Mouse (Mus musculus): ENCODE measurements around the gene Fv1. TPM values are rescaled to one million over a fixed set of nuclear protein-coding genes. Genes with fewer than 3 reads are reported as not detected.
"Not testable (repeated sequence)": the region's sequence is repeated elsewhere in the genome, so short reads cannot be mapped to it uniquely, and the experiment has no call there.

The Fv1 gene
- polyA plus RNA-seq, 1 experiment from 2014 or later: 13.8 TPM

DNA sequence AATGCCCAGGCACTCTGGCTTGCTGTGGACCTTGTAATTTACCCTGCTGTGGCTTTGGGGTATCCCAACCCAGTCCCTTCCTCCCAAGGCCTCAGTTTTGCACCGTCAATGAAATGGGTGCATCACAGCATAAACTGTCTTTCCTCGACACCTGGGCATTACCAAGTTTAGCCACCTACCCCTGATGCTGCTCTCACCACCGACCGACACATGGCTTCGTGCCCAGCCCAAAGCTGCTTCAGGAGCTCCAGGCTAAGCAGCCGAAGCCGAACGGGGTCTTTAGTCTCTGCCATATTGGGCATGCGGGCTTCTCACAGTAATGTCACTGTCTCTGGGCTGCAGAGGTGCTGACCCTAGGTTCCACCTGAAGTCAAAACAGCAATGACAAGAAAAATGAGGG, 2.7 kb upstream of the Fv1 start:
- no peak overlapping the region for H3K27ac ChIP-seq
- no peak overlapping the region for H3K9ac ChIP-seq
- 95% methylated on average over 9 of the region's 9 CpGs for WGBS
- ATAC-seq (ENCODE audit: insufficient number of reproducible peaks, insufficient read depth, low FRiP score, low TSS enrichment, low read depth): no peak
- no peaks in the 10 kb centered on the region for H3K27me3 ChIP-seq
- no peak overlapping the region for H3K4me2 ChIP-seq
- H3K9me3 ChIP-seq: no peaks in the 10 kb centered on the region
- peaks cover 23% of the 10 kb centered on the region for H3K4me1 ChIP-seq
- H3K4me3 ChIP-seq: no peak overlapping the region
- H3K36me3 ChIP-seq: peaks cover 54% of the 10 kb centered on the region

DNA sequence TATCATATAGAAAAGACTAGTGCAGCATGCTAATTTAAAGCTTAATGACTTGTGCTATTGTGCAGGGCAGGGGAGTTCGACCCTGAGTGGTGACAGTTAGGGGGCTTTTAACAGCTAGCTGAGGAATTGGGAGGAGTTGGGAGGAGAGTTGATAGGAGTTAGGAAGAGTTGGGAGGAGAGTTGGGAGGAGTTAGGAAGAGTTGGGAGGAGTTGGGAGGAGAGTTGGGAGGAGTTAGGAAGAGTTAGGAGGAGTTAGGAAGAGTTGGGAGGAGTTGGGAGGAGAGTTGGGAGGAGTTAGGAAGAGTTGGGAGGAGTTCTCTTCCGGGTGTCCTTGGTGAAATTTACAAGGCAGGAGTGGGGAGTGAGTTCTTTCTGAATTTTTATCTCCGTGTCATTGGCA, 2.0 kb upstream of the Fv1 start:
- not testable (repeated sequence) for H3K27me3 ChIP-seq; ATAC-seq (ENCODE audit: insufficient number of reproducible peaks, insufficient read depth, low FRiP score, low TSS enrichment, low read depth); H3K4me3 ChIP-seq; H3K4me2 ChIP-seq; H3K9me3 ChIP-seq; H3K27ac ChIP-seq; H3K9ac ChIP-seq
- 61% methylated on average over 3 of the region's 3 CpGs for WGBS
- Histone ChIP-seq H3K4me1 (peaks cover 23% of the 10 kb centered on the region), H3K36me3 (peaks cover 52% of the 10 kb centered on the region)

DNA sequence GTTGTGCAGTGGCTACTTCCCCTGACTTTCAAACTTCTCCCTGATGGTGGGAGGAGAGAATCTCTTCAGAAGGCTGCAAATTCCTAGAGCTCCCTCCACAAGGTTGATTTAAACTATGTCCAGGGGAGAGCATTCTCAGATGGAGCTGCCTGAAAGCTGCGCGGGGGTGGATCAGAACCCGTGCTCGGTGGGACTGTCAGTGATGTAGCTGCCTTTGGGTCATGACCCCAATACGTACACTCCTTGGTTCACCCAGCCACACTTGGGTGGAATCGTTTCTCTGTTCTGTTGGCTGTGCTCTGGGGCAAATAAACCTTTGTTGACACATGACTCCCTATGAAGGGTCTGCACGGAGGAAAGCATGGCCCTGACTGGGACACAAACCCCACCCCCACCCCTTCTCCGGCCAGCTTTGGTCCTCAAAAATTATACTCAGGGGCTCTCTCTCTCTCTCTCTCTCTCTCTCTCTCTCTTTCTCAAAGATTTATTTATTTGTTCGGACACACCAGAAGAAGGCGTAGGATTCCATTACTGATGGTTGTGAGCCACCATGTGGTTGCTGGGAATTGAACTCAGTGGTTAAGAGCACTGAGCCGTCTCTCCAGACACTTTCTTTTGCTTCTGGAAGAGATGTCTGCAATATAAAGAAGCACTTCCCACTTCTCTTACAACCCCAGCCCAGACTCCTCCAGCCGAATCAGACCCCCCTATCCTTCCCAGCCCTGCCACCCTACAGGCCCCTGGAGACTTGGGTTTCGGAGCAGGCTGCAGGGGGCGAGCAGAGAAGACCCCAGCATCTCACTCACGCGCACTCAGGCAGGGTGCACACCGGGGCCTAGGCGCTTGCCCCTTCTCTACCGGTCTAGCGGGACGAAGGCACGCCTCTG, 973 bp upstream of the Fv1 start:
- peak overlapping the region; percentile 83 for H3K9ac ChIP-seq
- H3K27me3 ChIP-seq: no peaks in the 10 kb centered on the region
- peak overlapping the region; percentile 87 for H3K27ac ChIP-seq
- H3K4me2 ChIP-seq: peak overlapping the region; percentile 83
- H3K4me3 ChIP-seq: peak overlapping the region; percentile 90
- H3K4me1 ChIP-seq: peaks cover 23% of the 10 kb centered on the region
- H3K36me3 ChIP-seq: peaks cover 52% of the 10 kb centered on the region
- no peaks in the 10 kb centered on the region; the same call in 1 of the 2 replicates for H3K9me3 ChIP-seq
- 5% methylated on average over 22 of the region's 22 CpGs for WGBS
- peak; percentile 46; the same call in 1 of the 2 replicates for ATAC-seq (ENCODE audit: insufficient number of reproducible peaks, insufficient read depth, low FRiP score, low TSS enrichment, low read depth)

DNA sequence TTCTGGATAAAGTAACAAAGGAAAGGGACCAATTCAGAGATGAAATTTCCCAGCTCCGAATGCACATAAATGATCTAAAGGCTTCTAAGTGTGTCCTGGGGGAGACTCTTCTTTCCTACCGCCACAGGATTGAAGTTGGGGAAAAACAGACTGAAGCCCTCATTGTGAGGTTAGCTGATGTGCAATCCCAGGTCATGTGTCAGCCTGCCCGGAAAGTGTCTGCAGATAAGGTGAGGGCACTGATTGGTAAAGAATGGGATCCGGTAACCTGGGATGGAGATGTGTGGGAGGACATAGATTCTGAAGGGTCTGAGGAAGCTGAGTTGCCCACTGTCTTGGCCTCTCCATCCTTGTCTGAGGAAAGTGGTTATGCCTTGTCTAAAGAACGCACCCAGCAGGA, 459 bp downstream of the Fv1 start:
- Histone ChIP-seq H3K4me3 (peak overlapping the region; percentile 90), H3K4me1 (peaks cover 23% of the 10 kb centered on the region), H3K4me2 (peak overlapping the region; percentile 83), H3K27me3 (no peaks in the 10 kb centered on the region), H3K9ac (peak overlapping the region; percentile 80), H3K36me3 (peaks cover 54% of the 10 kb centered on the region), H3K27ac (peak overlapping the region; percentile 58; the same call in 1 of the 2 replicates), H3K9me3 (no peaks in the 10 kb centered on the region; the same call in 1 of the 2 replicates)
- 10% methylated on average over 5 of the region's 5 CpGs for WGBS
- no peak for ATAC-seq (ENCODE audit: insufficient number of reproducible peaks, insufficient read depth, low FRiP score, low TSS enrichment, low read depth)

DNA sequence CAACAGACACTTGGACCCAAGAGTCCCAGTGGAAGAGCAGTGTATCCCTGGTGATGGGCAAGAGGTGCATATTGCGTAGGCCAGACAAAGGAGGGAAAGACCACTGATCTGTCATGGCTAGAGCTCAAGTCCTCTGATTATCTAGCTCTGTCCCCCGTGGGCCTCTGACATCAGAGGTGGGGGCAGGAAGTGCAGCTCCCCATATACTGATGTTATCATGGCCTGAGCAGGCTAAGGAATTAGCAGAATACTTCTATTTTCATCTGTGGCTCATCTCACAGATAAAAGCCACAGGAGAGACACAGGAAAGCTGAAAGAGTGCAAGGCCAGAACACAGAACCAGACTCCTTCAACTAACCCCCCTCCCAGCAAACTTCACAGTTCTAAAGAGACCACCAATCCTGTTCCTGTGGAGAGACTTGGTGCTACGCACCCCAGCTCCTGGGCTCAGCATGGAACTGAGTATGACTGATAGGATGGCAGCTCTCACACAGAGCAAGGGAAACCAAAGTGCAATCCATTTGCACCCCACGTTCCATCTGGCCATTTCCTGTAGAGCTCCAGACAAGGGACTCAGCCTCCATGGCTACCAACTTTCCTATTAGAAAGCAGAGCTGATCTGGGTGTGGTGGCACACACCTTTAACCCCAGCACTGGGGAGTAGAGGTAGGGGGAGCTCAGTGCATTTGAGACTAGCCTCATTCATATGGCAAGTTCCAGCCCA, 7.2 kb downstream of the Fv1 start:
- H3K4me1 ChIP-seq: no peaks in the 10 kb centered on the region
- H3K4me2 ChIP-seq: no peak overlapping the region
- no peak overlapping the region for H3K4me3 ChIP-seq
- no peak for ATAC-seq (ENCODE audit: insufficient number of reproducible peaks, insufficient read depth, low FRiP score, low TSS enrichment, low read depth)
- H3K36me3 ChIP-seq: peaks cover 92% of the 10 kb centered on the region
- H3K27me3 ChIP-seq: no peaks in the 10 kb centered on the region
- no peak overlapping the region for H3K27ac ChIP-seq
- H3K9me3 ChIP-seq: no peaks in the 10 kb centered on the region; the same call in 1 of the 2 replicates
- H3K9ac ChIP-seq: no peak overlapping the region
- 89% methylated on average over 4 of the region's 4 CpGs for WGBS

DNA sequence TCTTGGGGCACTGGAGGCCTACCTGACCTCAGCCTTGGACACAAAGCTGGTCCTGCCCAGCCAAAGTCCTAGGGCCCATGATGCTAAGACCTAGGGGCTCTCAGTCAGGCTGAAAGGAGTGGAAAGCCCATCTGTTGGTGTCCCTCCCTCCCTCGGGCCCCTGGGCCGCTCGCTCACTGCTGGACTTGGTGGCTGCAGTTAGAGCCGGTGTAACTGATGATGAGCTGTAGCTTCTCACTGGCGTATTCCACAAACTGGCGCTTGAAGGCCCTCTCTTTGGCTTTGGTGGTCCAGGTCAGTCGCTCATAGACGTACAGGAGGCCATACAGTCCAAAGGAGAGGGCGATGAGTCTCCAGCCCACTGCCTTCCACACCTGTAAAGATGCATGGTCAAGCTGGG, 9.8 kb downstream of the Fv1 start:
- 92% methylated on average over 9 of the region's 9 CpGs for WGBS
- Histone ChIP-seq H3K4me2 (no peak overlapping the region), H3K4me1 (no peaks in the 10 kb centered on the region), H3K4me3 (no peak overlapping the region), H3K9ac (no peak overlapping the region), H3K27me3 (no peaks in the 10 kb centered on the region), H3K9me3 (no peaks in the 10 kb centered on the region), H3K36me3 (peaks cover 94% of the 10 kb centered on the region), H3K27ac (no peak overlapping the region)
- ATAC-seq (ENCODE audit: insufficient number of reproducible peaks, insufficient read depth, low FRiP score, low TSS enrichment, low read depth): no peak

DNA sequence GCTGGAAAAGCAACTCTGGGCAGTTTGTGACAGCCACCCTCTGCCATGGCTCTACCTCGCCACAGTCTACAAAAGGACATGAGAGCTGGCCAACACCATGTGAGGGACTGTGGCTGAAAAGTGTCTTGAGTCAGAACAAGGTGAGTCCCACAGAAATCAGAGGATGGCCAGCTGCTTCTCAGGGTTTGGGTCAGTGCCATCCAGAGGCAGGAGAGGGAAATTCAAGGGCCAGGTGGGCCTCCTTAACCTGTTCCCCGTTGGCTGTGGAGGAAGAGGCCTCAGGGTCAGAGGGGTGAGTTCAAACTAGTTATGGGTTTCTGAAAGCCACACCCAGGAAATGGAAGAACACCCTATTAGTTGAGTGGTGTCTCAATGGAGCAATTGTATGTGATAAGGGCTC, 10.7 kb downstream of the Fv1 start:
- 76% methylated on average over 2 of the region's 2 CpGs for WGBS
- ATAC-seq (ENCODE audit: insufficient number of reproducible peaks, insufficient read depth, low FRiP score, low TSS enrichment, low read depth): no peak
- peaks cover 92% of the 10 kb centered on the region for H3K36me3 ChIP-seq

DNA sequence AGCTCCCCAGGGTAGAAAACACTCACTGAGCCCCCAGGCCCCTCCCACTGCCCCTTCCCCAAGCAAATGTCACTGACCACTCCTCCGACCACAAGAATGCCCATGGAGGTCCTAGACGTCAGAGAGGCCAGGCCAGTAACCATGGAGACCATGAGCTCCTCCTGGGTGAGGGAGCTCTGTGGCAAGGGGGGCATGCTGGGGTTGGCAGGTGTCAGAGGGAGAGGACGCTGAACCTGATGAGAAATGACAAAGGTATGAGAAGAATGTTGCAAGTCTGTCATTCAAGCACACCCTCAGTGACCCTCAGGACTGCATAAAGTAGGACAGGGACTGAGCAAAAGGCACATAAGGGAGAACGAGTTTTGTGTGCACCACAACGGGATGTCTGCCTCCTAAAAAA, 11.1 kb downstream of the Fv1 start:
- Histone ChIP-seq H3K27me3 (no peaks in the 10 kb centered on the region), H3K4me2 (no peak overlapping the region), H3K9me3 (no peaks in the 10 kb centered on the region), H3K4me3 (no peak overlapping the region), H3K36me3 (peaks cover 92% of the 10 kb centered on the region), H3K9ac (no peak overlapping the region), H3K4me1 (no peaks in the 10 kb centered on the region), H3K27ac (no peak overlapping the region)
- ATAC-seq (ENCODE audit: insufficient number of reproducible peaks, insufficient read depth, low FRiP score, low TSS enrichment, low read depth): no peak
- 64% methylated on average over 5 of the region's 5 CpGs for WGBS

More for the DNA sequence above, 10.7 kb downstream of the Fv1 start:
- H3K4me3 ChIP-seq: no peak overlapping the region
- H3K27me3 ChIP-seq: no peaks in the 10 kb centered on the region
- H3K4me2 ChIP-seq: no peak overlapping the region
- no peak overlapping the region for H3K27ac ChIP-seq
- H3K4me1 ChIP-seq: no peaks in the 10 kb centered on the region
- no peaks in the 10 kb centered on the region for H3K9me3 ChIP-seq
- no peak overlapping the region for H3K9ac ChIP-seq

DNA sequence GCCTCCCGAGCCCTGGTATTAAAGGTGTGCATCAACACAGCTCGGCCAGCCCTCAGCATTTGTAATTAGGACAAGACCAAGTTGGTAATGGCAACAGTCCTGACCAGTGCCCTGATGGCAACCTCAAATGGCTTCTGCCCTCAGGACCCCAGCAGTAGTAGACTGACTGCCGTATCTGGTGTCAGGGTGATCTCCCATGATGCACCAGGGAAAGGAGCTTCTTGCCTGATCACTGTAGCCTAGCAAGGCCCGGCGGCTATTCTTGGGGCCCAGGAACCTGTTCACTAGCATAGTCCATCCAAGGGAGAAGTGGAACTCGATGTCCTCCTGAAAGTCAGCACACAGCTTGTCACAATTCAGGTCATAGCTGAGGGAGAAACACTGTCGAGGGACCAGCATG, 13.0 kb downstream of the Fv1 start:
- no peaks in the 10 kb centered on the region for H3K4me1 ChIP-seq
- H3K4me2 ChIP-seq: no peak overlapping the region
- no peak for ATAC-seq (ENCODE audit: insufficient number of reproducible peaks, insufficient read depth, low FRiP score, low TSS enrichment, low read depth)
- peaks cover 90% of the 10 kb centered on the region for H3K36me3 ChIP-seq
- WGBS: 93% methylated on average over 7 of the region's 7 CpGs
- H3K27me3 ChIP-seq: no peaks in the 10 kb centered on the region
- no peak overlapping the region for H3K9ac ChIP-seq
- no peak overlapping the region for H3K27ac ChIP-seq
- no peaks in the 10 kb centered on the region for H3K9me3 ChIP-seq
- no peak overlapping the region for H3K4me3 ChIP-seq

DNA sequence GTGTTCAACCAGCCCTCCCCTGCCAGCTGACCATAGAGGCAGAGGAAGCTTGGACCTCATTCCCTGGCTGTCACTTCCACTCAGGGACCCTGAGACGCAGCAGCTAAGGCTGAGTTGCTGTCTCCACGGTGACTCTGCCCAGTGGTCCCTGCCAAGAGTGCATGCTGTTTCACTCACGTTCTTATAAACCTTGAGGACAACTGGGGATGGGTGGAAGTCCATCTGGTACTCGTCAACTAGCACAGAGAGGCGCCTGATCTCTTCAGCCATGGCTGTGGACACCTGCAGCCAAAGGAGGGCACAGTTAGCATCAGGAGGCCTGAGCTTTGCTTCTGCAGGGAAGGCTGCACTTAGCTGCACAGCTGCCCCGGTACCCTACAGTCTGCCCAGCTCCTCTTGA, 14.3 kb downstream of the Fv1 start:
- no peak for ATAC-seq (ENCODE audit: insufficient number of reproducible peaks, insufficient read depth, low FRiP score, low TSS enrichment, low read depth)
- no peaks in the 10 kb centered on the region for H3K9me3 ChIP-seq
- H3K36me3 ChIP-seq: peaks cover 94% of the 10 kb centered on the region
- WGBS: 79% methylated on average over 6 of the region's 6 CpGs
- no peak overlapping the region for H3K27ac ChIP-seq
- H3K4me1 ChIP-seq: no peaks in the 10 kb centered on the region
- no peak overlapping the region for H3K9ac ChIP-seq
- no peak overlapping the region for H3K4me3 ChIP-seq
- no peak overlapping the region for H3K4me2 ChIP-seq
- no peaks in the 10 kb centered on the region for H3K27me3 ChIP-seq

DNA sequence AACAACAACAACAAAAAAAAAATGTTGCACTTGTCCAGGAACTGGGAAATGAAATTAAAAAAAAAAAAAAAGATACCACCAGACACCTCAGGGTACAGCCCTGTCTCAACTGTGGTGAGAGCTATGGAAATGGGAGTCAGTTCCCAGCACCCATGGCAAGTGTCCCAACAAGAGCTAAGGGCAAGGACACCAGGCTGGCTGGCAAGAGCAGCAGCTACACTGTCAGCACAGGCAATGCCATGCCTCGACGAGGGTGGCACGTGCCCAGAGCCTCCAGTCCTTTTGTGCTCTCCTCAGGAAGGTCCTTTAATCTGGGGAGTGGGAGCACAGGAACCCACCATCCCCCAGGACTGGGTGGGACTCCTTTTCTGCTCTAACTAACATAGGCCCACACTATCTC, 15.4 kb downstream of the Fv1 start:
- 93% methylated on average over 3 of the region's 3 CpGs for WGBS
- no peaks in the 10 kb centered on the region for H3K27me3 ChIP-seq
- no peak overlapping the region for H3K9ac ChIP-seq
- H3K36me3 ChIP-seq: peaks cover 94% of the 10 kb centered on the region
- no peaks in the 10 kb centered on the region for H3K4me1 ChIP-seq
- ATAC-seq (ENCODE audit: insufficient number of reproducible peaks, insufficient read depth, low FRiP score, low TSS enrichment, low read depth): no peak
- no peaks in the 10 kb centered on the region for H3K9me3 ChIP-seq
- no peak overlapping the region for H3K4me2 ChIP-seq
- no peak overlapping the region for H3K27ac ChIP-seq
- no peak overlapping the region for H3K4me3 ChIP-seq

DNA sequence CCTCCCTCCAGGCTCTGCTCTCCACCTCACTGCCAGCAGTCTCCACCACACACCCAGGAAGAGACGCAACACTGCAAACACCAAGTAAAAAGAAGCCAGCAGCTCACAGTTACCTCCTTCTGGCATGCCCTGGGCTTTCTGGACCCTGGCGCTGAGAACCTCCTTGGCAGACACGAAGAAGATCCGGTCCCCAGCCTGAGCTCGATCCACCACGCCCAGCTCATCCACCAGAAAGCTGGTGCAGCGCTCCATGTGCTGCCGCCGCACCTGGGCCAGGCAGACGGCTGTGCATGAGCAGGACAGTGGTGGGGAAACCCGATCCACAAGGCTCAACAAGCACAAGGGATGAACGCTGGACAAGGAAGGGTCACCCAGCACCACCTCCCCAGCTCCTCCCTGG, 17.4 kb downstream of the Fv1 start:
- H3K27ac ChIP-seq: no peak overlapping the region
- ATAC-seq (ENCODE audit: insufficient number of reproducible peaks, insufficient read depth, low FRiP score, low TSS enrichment, low read depth): no peak
- 89% methylated on average over 12 of the region's 12 CpGs for WGBS
- H3K9ac ChIP-seq: no peak overlapping the region
- no peak overlapping the region for H3K4me2 ChIP-seq
- H3K4me1 ChIP-seq: no peaks in the 10 kb centered on the region
- H3K9me3 ChIP-seq: no peaks in the 10 kb centered on the region
- H3K4me3 ChIP-seq: no peak overlapping the region
- H3K27me3 ChIP-seq: no peaks in the 10 kb centered on the region
- peaks cover 92% of the 10 kb centered on the region for H3K36me3 ChIP-seq
